Comparison of ENCODE assay signal across 29 mouse cellular contexts in the genomic region with DNA sequence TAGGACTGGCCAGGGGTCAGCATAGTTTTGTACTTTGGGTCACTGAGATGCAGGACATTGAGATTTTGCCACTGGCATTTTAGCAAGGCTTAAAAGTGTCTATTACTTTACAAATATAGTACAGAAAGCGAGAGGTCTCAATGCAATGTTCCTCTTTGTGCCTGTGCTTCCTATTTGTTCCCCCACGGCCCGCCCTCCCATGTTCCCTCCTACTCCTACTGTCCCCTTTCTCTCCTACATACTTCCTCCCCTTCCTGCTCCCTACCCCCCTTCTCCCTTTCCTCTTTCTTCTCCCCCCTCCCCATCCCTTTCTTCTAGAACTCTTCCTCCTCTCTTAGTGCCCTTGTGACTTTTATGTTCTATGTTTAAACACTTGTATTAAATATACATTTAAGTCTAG. TPM values are rescaled to one million over a fixed set of nuclear protein-coding genes. Genes with fewer than 3 reads are reported as not detected.
"Had no signal": no experiment of that assay in that cellular context is flagged by ENCODE, and none has a peak within 500 bp of the region (broad histone marks: within the 10 kb centered on the region; RNA-seq: fewer than 3 reads in every experiment).

No protein-coding gene starts in this region.

- H3K9ac ChIP-seq: limb, embryonic 12.5 days; limb, embryonic 15.5 days; liver, embryonic 14.5 days; liver, postnatal 0 days; lung, embryonic 14.5 days; neural tube, embryonic 12.5 days; neural tube, embryonic 15.5 days had no signal

- H3K4me1 ChIP-seq: limb, embryonic 12.5 days; limb, embryonic 15.5 days; neural tube, embryonic 12.5 days; neural tube, embryonic 15.5 days had no signal

- H3K27ac ChIP-seq: layer of hippocampus, adult 2 months; limb, embryonic 12.5 days; limb, embryonic 15.5 days; liver, embryonic 14.5 days; macrophage; neural tube, embryonic 12.5 days; neural tube, embryonic 15.5 days; stomach, postnatal 0 days had no signal

- DNase-seq: kidney, adult 18-20 months; kidney, adult 9 months; kidney, postnatal 25 days; layer of hippocampus, adult 9-11 months; left cerebral cortex, postnatal 4 days; liver, postnatal 0 days; lung, embryonic 14.5 days; right cerebral cortex, adult 18-20 months; right cerebral cortex, postnatal 14 days; right cerebral cortex, postnatal 4 days; thymus, adult 2 months; thymus, postnatal 14 days; thymus, postnatal 4 days had no signal

- H3K27me3 ChIP-seq: limb, embryonic 12.5 days; limb, embryonic 15.5 days; neural tube, embryonic 12.5 days; neural tube, embryonic 15.5 days had no signal

- H3K4me3 ChIP-seq: layer of hippocampus, adult 2 months; limb, embryonic 12.5 days; limb, embryonic 15.5 days; neural tube, embryonic 12.5 days; neural tube, embryonic 15.5 days had no signal

- H3K36me3 ChIP-seq: neural tube, embryonic 12.5 days had no signal

- H3K4me2 ChIP-seq: limb, embryonic 12.5 days; limb, embryonic 15.5 days; liver, embryonic 11.5 days; lung, embryonic 14.5 days; neural tube, embryonic 12.5 days; neural tube, embryonic 15.5 days had no signal

- H3K9me3 ChIP-seq: limb, embryonic 12.5 days; limb, embryonic 15.5 days; neural tube, embryonic 12.5 days; neural tube, embryonic 15.5 days had no signal

- ATAC-seq: liver, postnatal 0 days; lung, postnatal 0 days had no signal

RNA-seq across cellular contexts. Expression of gene Gm10097, which starts 12.1 kb away (rescaled TPM):
- total RNA-seq: layer of hippocampus, adult 2 months; left cerebral cortex, adult 8-10 months; left cerebral cortex, postnatal 14 days; left cerebral cortex, postnatal 4 days; megakaryocyte-erythroid progenitor cell, adult 5-6 weeks; midbrain, postnatal 0 days had no signal
- polyA plus RNA-seq: kidney, embryonic 16.5 days; large intestine, adult 2 months; macrophage; thymus, adult 2 months had no signal
